Mouse (Mus musculus): ENCODE measurements around the gene Sclt1. TPM values are rescaled to one million over a fixed set of nuclear protein-coding genes. Genes with fewer than 3 reads are reported as not detected.

Sclt1 gene
- polyA plus RNA-seq, 1 experiment: 5.1 TPM

DNA sequence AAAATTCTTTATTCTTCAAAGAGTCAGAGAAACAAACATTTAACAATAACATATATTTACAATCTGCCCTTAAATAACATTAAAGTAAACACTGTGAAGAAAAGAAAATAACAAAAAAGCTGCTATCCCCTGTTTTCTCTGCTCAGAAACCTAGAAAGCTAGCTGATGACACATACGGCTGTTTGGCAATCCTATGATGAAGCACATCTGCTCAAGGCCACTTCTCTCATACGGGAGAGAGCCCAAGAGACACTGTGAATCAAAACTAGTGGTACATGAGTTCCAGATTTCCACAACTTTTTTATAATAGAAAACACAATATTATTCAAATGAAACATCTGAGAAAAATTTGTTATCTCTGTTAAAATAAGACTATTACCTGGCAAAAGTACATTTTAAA is 55.9 kb downstream of the Sclt1 start:
- no peaks in the 10 kb centered on the region for H3K4me1 ChIP-seq (ENCODE audit: control insufficient read depth, insufficient read depth, low read length)
- WGBS: 54% methylated on average over 2 of the region's 2 CpGs
- H3K27ac ChIP-seq (ENCODE audit: control insufficient read depth, insufficient read depth, low read depth, low read length, poor library complexity): no peak overlapping the region
- no peak overlapping the region for H3K4me3 ChIP-seq (replicated peaks; ENCODE audit: control insufficient read depth, low read depth, low read length)
- no peak for TF ChIP-seq CTCF (IDR thresholded peaks at IDR 0.05; ENCODE audit: control insufficient read depth, insufficient read depth, low read length)
- no peak for TF ChIP-seq POLR2A (IDR thresholded peaks at IDR 0.05; ENCODE audit: borderline replicate concordance, control insufficient read depth, low read depth, low read length)

DNA sequence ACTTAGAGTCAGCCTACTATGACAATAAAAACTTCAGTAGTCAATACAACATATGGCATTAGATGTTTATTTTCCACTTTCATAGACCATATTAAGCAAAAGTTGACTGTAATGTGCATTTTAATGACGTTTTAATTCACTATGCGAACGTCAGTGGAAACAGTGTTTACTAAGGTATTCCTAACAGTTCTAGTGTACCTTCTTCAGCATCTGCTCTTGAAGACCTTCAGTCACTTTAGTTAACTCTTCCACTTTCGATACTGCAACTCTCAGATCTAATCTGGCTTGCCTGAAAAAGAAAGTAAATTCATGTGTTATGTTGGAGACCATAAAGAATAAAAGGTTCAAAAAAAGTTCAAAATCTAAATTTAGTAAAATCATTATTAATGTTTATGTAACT is 60.2 kb downstream of the Sclt1 start:
- H3K4me3 ChIP-seq (replicated peaks; ENCODE audit: control insufficient read depth, low read depth, low read length): no peak overlapping the region
- H3K27ac ChIP-seq (ENCODE audit: control insufficient read depth, insufficient read depth, low read depth, low read length, poor library complexity): no peak overlapping the region
- H3K4me1 ChIP-seq (ENCODE audit: control insufficient read depth, insufficient read depth, low read length): no peaks in the 10 kb centered on the region
- WGBS: 84% methylated on average over 4 of the region's 4 CpGs
- TF ChIP-seq POLR2A (IDR thresholded peaks at IDR 0.05; ENCODE audit: borderline replicate concordance, control insufficient read depth, low read depth, low read length): no peak

DNA sequence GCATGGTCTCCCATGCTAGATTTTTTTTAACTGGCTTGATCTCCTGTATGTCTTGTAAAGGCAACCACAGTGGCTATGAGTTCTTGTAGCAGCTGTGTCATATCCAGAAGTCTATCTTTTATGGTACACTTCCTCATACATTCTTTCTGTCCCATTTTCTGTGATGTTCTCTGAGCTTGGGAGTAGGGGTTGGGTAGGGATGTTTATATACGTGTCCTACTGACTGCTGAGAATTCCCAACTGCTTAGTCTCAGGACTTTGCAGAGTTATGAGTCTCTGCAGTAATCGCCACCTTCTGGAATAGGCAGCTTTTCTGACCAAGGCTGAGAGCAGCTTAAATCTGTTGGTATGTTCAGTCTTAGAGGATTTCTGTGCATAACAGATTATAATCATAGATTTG is 65.7 kb downstream of the Sclt1 start:
- Histone ChIP-seq H3K4me1 (ENCODE audit: control insufficient read depth, insufficient read depth, low read length) (no peaks in the 10 kb centered on the region), H3K27ac (ENCODE audit: control insufficient read depth, insufficient read depth, low read depth, low read length, poor library complexity) (no peak overlapping the region), H3K4me3 (replicated peaks; ENCODE audit: control insufficient read depth, low read depth, low read length) (no peak overlapping the region)
- TF ChIP-seq CTCF (IDR thresholded peaks at IDR 0.05; ENCODE audit: control insufficient read depth, insufficient read depth, low read length): no peak
- no peak for TF ChIP-seq POLR2A (IDR thresholded peaks at IDR 0.05; ENCODE audit: borderline replicate concordance, control insufficient read depth, low read depth, low read length)
- WGBS: 76% methylated on average over 2 of the region's 2 CpGs

DNA sequence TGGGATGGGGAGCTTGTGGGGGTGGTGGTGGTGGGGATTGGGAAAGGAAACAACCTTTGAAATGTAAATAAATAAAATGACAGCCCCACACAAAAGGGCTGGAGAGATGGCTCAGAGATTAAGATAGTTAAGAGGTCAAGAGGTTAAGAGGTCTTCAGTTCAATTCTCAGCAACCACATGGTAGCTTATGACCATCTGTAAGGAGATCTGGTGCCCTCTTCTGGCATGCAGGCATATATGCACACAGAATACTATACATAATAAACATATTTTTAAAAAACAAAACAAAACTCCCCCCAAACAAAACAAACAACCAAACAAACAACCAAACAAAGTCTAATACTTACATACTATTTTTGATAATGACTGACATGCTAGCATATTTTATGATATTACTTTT is 67.5 kb downstream of the Sclt1 start:
- H3K4me1 ChIP-seq (ENCODE audit: control insufficient read depth, insufficient read depth, low read length): no peaks in the 10 kb centered on the region
- TF ChIP-seq POLR2A (IDR thresholded peaks at IDR 0.05; ENCODE audit: borderline replicate concordance, control insufficient read depth, low read depth, low read length): no peak
- no peak for TF ChIP-seq CTCF (IDR thresholded peaks at IDR 0.05; ENCODE audit: control insufficient read depth, insufficient read depth, low read length)

DNA sequence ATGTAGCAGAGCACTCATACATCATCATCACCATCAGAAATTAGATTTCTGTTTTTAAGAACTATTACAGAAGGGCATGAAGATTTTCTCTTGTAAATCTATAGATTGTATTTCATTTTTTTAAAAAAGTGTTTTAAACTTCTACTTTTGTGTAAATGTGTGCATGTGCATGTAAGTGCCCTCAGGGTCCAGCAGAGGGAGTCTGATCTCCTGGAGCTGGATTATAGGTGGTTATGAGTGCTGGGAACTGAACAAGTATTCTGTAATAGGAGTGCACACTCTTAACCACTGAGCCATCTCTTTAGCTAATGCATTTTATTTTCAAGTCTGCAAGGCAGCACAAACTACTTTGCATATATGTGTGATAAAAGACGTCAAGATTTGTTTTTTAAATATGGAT is 86.7 kb downstream of the Sclt1 start:
- Histone ChIP-seq H3K27ac (ENCODE audit: control insufficient read depth, insufficient read depth, low read depth, low read length, poor library complexity) (no peak overlapping the region), H3K4me3 (replicated peaks; ENCODE audit: control insufficient read depth, low read depth, low read length) (no peak overlapping the region), H3K4me1 (ENCODE audit: control insufficient read depth, insufficient read depth, low read length) (no peaks in the 10 kb centered on the region)
- WGBS: 88% methylated on average over 1 of the region's 1 CpGs
- no peak for TF ChIP-seq CTCF (IDR thresholded peaks at IDR 0.05; ENCODE audit: control insufficient read depth, insufficient read depth, low read length)
- no peak for TF ChIP-seq POLR2A (IDR thresholded peaks at IDR 0.05; ENCODE audit: borderline replicate concordance, control insufficient read depth, low read depth, low read length)

More for the DNA sequence above, 67.5 kb downstream of the Sclt1 start:
- Histone ChIP-seq H3K4me3 (replicated peaks; ENCODE audit: control insufficient read depth, low read depth, low read length) (no peak overlapping the region), H3K27ac (ENCODE audit: control insufficient read depth, insufficient read depth, low read depth, low read length, poor library complexity) (no peak overlapping the region)

DNA sequence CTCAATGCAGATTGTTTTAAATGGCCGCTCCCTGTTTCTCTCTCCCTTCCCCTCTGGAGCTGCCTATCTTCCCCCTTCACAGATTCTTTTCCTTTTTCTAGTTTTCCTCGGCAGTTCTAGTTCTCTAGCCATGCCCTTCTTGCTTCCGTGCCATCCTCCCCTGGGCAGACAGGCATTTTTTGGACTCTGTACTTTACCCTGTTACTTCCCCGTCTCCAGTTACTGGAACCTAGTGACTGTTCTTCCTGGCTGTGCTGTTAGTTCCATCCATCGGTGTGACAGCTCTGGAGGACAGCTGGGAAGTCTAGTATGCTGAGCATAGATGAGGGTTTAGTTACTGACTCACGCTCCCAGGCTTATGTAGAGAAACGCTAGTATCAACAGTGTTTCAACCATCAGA is 121.3 kb downstream of the Sclt1 start:
- Histone ChIP-seq H3K4me1 (ENCODE audit: control insufficient read depth, insufficient read depth, low read length) (no peaks in the 10 kb centered on the region; the same call in 1 of the 2 replicates), H3K4me3 (replicated peaks; ENCODE audit: control insufficient read depth, low read depth, low read length) (no peak overlapping the region), H3K27ac (ENCODE audit: control insufficient read depth, insufficient read depth, low read depth, low read length, poor library complexity) (no peak overlapping the region)
- no peak for TF ChIP-seq CTCF (IDR thresholded peaks at IDR 0.05; ENCODE audit: control insufficient read depth, insufficient read depth, low read length)
- TF ChIP-seq POLR2A (IDR thresholded peaks at IDR 0.05; ENCODE audit: borderline replicate concordance, control insufficient read depth, low read depth, low read length): no peak
- 84% methylated on average over 7 of the region's 7 CpGs for WGBS

DNA sequence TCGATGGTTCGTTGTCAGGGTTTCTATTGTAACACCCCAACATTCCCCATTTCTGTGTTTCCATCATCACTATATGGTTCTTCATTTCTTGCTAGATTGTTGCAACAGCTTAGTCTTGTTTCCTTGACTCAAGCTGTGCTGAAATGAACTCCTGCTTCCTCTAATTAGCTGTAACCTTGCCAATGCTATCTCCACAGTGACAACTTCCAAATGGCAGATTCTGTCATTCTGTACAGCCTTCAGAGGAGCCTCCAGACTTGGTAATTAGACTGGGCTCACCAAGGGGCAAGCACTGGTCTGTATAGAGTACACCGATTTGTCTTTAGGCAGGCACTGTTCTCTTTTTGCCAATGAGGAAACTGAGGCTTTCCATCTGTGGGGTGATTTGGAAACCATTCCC is 123.8 kb downstream of the Sclt1 start:
- no peak for TF ChIP-seq CTCF (IDR thresholded peaks at IDR 0.05; ENCODE audit: control insufficient read depth, insufficient read depth, low read length)
- TF ChIP-seq POLR2A (IDR thresholded peaks at IDR 0.05; ENCODE audit: borderline replicate concordance, control insufficient read depth, low read depth, low read length): no peak
- H3K27ac ChIP-seq (ENCODE audit: control insufficient read depth, insufficient read depth, low read depth, low read length, poor library complexity): no peak overlapping the region
- no peak overlapping the region for H3K4me3 ChIP-seq (replicated peaks; ENCODE audit: control insufficient read depth, low read depth, low read length)
- H3K4me1 ChIP-seq (ENCODE audit: control insufficient read depth, insufficient read depth, low read length): no peaks in the 10 kb centered on the region; the same call in 1 of the 2 replicates
- WGBS: 53% methylated on average over 3 of the region's 3 CpGs

DNA sequence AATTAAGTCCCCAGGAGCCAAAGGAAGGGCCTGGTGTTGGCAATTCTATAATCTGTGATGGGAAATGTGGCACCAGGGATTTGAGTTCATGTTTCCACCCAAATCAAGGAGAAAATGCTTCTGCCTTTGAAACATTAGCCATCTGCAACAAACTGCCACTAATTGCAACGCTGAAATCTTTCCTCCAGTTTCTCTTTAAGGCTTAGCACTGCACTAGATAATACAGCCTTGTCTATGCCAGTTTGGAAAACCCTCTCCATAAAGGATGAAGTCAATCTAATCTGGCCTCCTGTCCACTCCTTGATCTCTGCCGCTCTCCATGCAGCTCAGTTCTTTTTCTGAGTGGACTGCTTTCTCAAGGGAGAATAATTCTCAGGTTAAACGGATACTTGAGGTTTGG is 124.3 kb downstream of the Sclt1 start:
- 86% methylated on average over 3 of the region's 3 CpGs for WGBS
- Histone ChIP-seq H3K4me3 (replicated peaks; ENCODE audit: control insufficient read depth, low read depth, low read length) (no peak overlapping the region), H3K4me1 (ENCODE audit: control insufficient read depth, insufficient read depth, low read length) (no peaks in the 10 kb centered on the region; the same call in 1 of the 2 replicates), H3K27ac (ENCODE audit: control insufficient read depth, insufficient read depth, low read depth, low read length, poor library complexity) (no peak overlapping the region)
- TF ChIP-seq POLR2A (IDR thresholded peaks at IDR 0.05; ENCODE audit: borderline replicate concordance, control insufficient read depth, low read depth, low read length): no peak
- no peak for TF ChIP-seq CTCF (IDR thresholded peaks at IDR 0.05; ENCODE audit: control insufficient read depth, insufficient read depth, low read length)

DNA sequence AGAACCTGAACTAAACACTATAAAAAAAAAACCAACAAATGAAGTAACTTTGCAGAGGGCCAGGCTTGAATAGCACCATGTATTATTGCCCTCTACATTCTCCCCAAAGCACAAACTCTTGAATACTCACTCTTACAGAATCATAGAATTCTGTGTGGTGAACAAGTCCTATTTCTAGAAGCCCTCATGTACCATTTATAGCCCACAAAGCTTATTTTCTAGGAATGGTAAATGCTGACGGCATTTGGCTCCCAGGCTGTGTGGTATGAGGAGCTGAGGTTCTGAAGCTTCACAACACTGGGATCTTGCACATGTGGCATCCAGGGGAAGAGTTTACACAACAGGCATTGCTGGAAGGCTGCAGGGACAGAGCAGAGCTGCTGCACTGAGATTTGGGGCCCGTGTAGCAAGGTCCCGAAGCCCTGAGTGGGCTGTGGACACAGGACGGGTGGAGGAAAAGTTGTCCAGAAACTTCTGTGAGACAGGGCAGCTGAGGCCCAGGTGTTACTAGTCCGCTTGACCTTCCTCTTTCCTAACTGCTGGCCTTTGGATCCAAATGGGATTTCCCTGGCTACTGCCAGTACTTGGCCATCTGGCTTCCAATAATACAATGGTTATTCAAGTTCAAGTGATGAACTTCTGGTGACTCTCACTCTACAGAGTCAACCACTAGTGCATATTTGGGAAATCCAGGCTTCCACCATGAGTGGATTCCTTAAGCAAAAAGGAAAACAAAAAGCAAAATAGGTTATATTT is 127.9 kb downstream of the Sclt1 start:
- 87% methylated on average over 5 of the region's 5 CpGs for WGBS
- no peak overlapping the region for H3K4me3 ChIP-seq (replicated peaks; ENCODE audit: control insufficient read depth, low read depth, low read length)
- no peak overlapping the region for H3K27ac ChIP-seq (ENCODE audit: control insufficient read depth, insufficient read depth, low read depth, low read length, poor library complexity)
- no peak for TF ChIP-seq CTCF (IDR thresholded peaks at IDR 0.05; ENCODE audit: control insufficient read depth, insufficient read depth, low read length)
- TF ChIP-seq POLR2A (IDR thresholded peaks at IDR 0.05; ENCODE audit: borderline replicate concordance, control insufficient read depth, low read depth, low read length): no peak
- no peaks in the 10 kb centered on the region; the same call in 1 of the 2 replicates for H3K4me1 ChIP-seq (ENCODE audit: control insufficient read depth, insufficient read depth, low read length)
